Mouse (Mus musculus): ENCODE measurements around the gene Ush1c. TPM values are rescaled to one million over a fixed set of nuclear protein-coding genes. Genes with fewer than 3 reads are reported as not detected.

Gene Ush1c
- polyA plus RNA-seq, 1 experiment from 2014 or later, result 1.8 TPM

DNA sequence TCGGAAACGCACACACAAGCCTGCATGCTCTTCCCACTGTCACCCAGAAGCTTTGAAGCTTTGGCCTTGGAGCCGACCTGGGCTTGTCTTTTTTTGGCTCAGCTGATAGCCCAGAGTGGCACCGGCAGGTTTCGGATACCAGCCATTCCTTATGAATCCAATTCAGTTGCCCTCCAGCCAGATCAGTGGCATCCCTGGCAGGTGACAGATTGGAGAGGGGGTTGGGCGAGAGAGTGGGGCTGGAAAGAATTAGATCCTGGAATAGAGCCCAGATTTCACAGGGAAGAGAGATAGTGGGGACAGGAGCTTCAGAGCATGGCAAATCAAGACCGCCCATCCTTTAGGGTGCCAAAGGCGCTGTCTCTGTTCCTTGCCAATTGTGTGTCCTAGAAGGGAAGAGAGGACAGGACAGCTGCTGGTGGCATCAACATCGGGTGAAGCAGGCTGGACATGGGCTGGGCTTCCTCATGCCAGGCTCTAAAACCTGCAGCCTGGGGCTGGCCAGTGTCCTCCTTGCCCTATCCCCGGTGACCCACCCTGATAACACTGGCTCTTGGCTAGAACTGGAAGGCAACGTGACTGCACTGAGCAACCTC is 76.1 kb downstream of the Ush1c start:
- Histone ChIP-seq H3K27ac (no peak overlapping the region), H3K4me3 (replicated peaks) (no peak overlapping the region), H3K4me2 (replicated peaks) (no peak overlapping the region), H3K9ac (replicated peaks) (0 out of 2 replicates have a peak overlapping the region, but pooled peaks have one; percentile 1), H3K36me3 (no peaks in the 10 kb centered on the region), H3K9me3 (no peaks in the 10 kb centered on the region), H3K27me3 (no peaks in the 10 kb centered on the region), H3K4me1 (replicated peaks) (peaks cover 15% of the 10 kb centered on the region; the same call in 1 of the 2 replicates)
- ATAC-seq, result no peak
- WGBS, result 74% methylated on average over 11 of the region's 11 CpGs

GRCm38 (mm10) chr7:46161615-46162014 is 76.7 kb downstream of the Ush1c start:
- no peak overlapping the region for H3K4me3 ChIP-seq (replicated peaks)
- no peak overlapping the region for H3K9ac ChIP-seq (replicated peaks)
- H3K36me3 ChIP-seq, result no peaks in the 10 kb centered on the region
- H3K27ac ChIP-seq, result no peak overlapping the region
- ATAC-seq, result no peak
- peaks cover 15% of the 10 kb centered on the region; the same call in 1 of the 2 replicates for H3K4me1 ChIP-seq (replicated peaks)
- no peak overlapping the region for H3K4me2 ChIP-seq (replicated peaks)
- WGBS, result 28% methylated on average over 3 of the region's 3 CpGs
- no peaks in the 10 kb centered on the region for H3K9me3 ChIP-seq
- no peaks in the 10 kb centered on the region for H3K27me3 ChIP-seq

DNA sequence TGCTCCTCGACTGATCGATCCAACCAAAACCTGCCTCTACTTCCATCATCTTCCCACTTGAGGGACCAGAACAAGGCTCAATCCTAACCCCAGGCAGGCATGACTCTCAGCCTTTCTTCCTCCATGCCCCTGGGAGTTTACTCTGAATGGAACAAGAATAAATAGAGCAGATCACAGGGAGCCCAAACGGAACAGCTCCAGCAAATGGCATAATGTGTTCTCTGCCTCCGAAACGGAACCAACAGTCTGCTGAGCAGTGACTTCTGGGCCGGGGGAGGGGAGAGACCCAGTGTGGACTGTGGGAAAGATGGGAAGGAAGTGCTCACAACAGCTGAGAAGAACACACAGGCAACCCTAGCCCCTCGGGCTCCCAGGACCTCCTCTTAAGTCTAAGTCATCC is 80.6 kb downstream of the Ush1c start:
- H3K4me2 ChIP-seq (replicated peaks), result no peak overlapping the region
- H3K4me1 ChIP-seq (replicated peaks), result peaks cover 42% of the 10 kb centered on the region
- ATAC-seq, result no peak
- 71% methylated on average over 7 of the region's 7 CpGs for whole genome bisulfite sequencing
- H3K9me3 ChIP-seq, result no peaks in the 10 kb centered on the region
- no peaks in the 10 kb centered on the region for H3K36me3 ChIP-seq
- H3K9ac ChIP-seq (replicated peaks), result no peak overlapping the region
- H3K4me3 ChIP-seq (replicated peaks), result no peak overlapping the region
- peaks cover 2% of the 10 kb centered on the region; the same call in 1 of the 2 replicates for H3K27me3 ChIP-seq
- H3K27ac ChIP-seq, result no peak overlapping the region

- Histone ChIP-seq H3K4me2 (replicated peaks) (0 out of 2 replicates have a peak overlapping the region, but pooled peaks have one; percentile 2), H3K27ac (peak overlapping the region; percentile 0; the same call in 1 of the 2 replicates), H3K27me3 (peaks cover 2% of the 10 kb centered on the region; the same call in 1 of the 2 replicates), H3K9me3 (no peaks in the 10 kb centered on the region), H3K4me1 (replicated peaks) (peaks cover 40% of the 10 kb centered on the region), H3K4me3 (replicated peaks) (no peak overlapping the region), H3K9ac (replicated peaks) (no peak overlapping the region), H3K36me3 (no peaks in the 10 kb centered on the region)
- WGBS, result 21% methylated on average over 18 of the region's 18 CpGs
- no peak for ATAC-seq
Measured at GRCm38 (mm10) chr7:46154498-46155488, 83.5 kb downstream of the Ush1c start.

DNA sequence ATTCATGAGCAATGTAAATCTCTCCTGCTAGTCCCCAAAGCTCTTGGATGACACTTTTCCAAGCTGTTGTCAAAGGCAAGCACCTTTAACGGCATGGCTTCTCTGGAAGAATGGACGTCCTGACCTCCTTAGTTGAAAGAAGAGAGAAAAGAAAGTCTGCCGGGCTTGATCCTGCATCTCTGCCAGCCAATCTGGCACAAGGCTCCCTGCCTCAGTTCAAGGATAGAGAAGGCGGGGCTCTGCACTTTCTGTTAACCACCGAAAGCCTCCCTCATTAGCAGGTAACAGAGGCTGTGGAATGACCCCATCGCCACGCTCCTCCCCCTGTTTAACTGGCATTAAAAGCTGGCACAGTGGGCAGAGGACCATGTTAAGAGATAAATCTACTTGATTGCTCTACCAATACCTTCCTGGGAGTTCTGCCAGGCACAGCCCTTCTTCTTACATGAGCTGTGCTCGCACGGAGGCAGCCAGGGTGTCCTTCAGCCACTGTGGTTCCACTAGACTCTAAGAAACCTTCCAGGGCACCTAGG is 85.4 kb downstream of the Ush1c start:
- no peak for ATAC-seq
- no peak overlapping the region for H3K27ac ChIP-seq
- H3K4me1 ChIP-seq (replicated peaks), result peaks cover 37% of the 10 kb centered on the region
- H3K4me2 ChIP-seq (replicated peaks), result no peak overlapping the region
- H3K36me3 ChIP-seq, result no peaks in the 10 kb centered on the region
- no peak overlapping the region for H3K9ac ChIP-seq (replicated peaks)
- no peaks in the 10 kb centered on the region for H3K9me3 ChIP-seq
- H3K27me3 ChIP-seq, result peaks cover 2% of the 10 kb centered on the region; the same call in 1 of the 2 replicates
- WGBS, result 56% methylated on average over 9 of the region's 9 CpGs
- no peak overlapping the region for H3K4me3 ChIP-seq (replicated peaks)

DNA sequence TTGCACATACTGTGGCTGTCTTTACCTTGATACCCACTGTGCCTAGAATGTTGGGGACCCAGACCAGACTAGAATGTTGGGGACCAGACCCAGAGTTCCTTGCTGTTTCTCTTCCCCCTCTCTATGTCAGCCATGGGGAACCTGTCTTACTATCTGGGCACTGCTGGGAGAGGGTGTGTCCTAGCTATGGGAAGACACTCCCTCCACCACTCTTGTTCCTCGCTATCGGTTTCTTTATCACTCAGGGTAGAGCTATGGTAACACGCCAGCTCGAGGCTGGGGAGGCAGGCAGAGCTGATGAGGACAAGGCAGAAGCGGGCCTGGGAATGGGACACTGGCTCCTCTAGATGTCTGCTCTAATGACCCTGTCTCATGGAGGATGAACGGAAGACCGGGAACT is 90.9 kb downstream of the Ush1c start:
- no peak for ATAC-seq
- H3K27me3 ChIP-seq, result no peaks in the 10 kb centered on the region
- 94% methylated on average over 7 of the region's 7 CpGs for WGBS
- H3K4me1 ChIP-seq (replicated peaks), result peaks cover 22% of the 10 kb centered on the region
- H3K36me3 ChIP-seq, result no peaks in the 10 kb centered on the region
- H3K4me3 ChIP-seq (replicated peaks), result no peak overlapping the region
- no peak overlapping the region for H3K4me2 ChIP-seq (replicated peaks)
- H3K9me3 ChIP-seq, result no peaks in the 10 kb centered on the region
- H3K27ac ChIP-seq, result peak overlapping the region; percentile 76
- no peak overlapping the region for H3K9ac ChIP-seq (replicated peaks)

GRCm38 (mm10) chr7:46146675-46147308 is 91.5 kb downstream of the Ush1c start:
- no peak overlapping the region for H3K4me2 ChIP-seq (replicated peaks)
- no peaks in the 10 kb centered on the region for H3K36me3 ChIP-seq
- peak overlapping the region; percentile 76 for H3K27ac ChIP-seq
- H3K9ac ChIP-seq (replicated peaks), result no peak overlapping the region
- no peaks in the 10 kb centered on the region for H3K9me3 ChIP-seq
- H3K4me3 ChIP-seq (replicated peaks), result no peak overlapping the region
- WGBS, result 55% methylated on average over 7 of the region's 7 CpGs
- no peaks in the 10 kb centered on the region for H3K27me3 ChIP-seq
- H3K4me1 ChIP-seq (replicated peaks), result peaks cover 18% of the 10 kb centered on the region
- peak; percentile 41 for ATAC-seq

Other genes with a start within 250 kb of the Ush1c start
- 0.26 and 0.41 TPM in 2 replicates for gene Abcc6, start 208.2 kb downstream of the Ush1c start, polyA plus RNA-seq (2015; fragmentation: Nextera tagmentation; extraction: Ambion mirVana)
- 31.4 and 37.7 TPM in 2 replicates for gene Nomo1, start 204.8 kb downstream of the Ush1c start, polyA plus RNA-seq (2015; fragmentation: Nextera tagmentation; extraction: Ambion mirVana)
- 1.1 and 1.5 TPM in 2 replicates for gene Kcnj11, start 137.7 kb downstream of the Ush1c start, polyA plus RNA-seq (2015; fragmentation: Nextera tagmentation; extraction: Ambion mirVana)
- gene Abcc8, start 58.5 kb downstream of the Ush1c start, polyA plus RNA-seq (2015; fragmentation: Nextera tagmentation; extraction: Ambion mirVana), result 2.3 and 3.2 TPM in 2 replicates
- 0.09 TPM in 1 of 2 replicates, not detected in the other for gene Otog, start 2.5 kb upstream of the Ush1c start, polyA plus RNA-seq (2015; fragmentation: Nextera tagmentation; extraction: Ambion mirVana)
- not detected in 2 replicates for gene Myod1, start 138.0 kb upstream of the Ush1c start, polyA plus RNA-seq (2015; fragmentation: Nextera tagmentation; extraction: Ambion mirVana)
- gene Kcnc1, start 158.0 kb upstream of the Ush1c start, polyA plus RNA-seq (2015; fragmentation: Nextera tagmentation; extraction: Ambion mirVana), result 8.0 and 8.5 TPM in 2 replicates